Mouse (Mus musculus): ENCODE results near the gene Fzd5. TPM values are rescaled to one million over a fixed set of nuclear protein-coding genes. Genes with fewer than 3 reads are reported as not detected.

Gene Fzd5
- total RNA-seq, 2 experiments from 2014 or later = 10.1 to 11.6 TPM

DNA sequence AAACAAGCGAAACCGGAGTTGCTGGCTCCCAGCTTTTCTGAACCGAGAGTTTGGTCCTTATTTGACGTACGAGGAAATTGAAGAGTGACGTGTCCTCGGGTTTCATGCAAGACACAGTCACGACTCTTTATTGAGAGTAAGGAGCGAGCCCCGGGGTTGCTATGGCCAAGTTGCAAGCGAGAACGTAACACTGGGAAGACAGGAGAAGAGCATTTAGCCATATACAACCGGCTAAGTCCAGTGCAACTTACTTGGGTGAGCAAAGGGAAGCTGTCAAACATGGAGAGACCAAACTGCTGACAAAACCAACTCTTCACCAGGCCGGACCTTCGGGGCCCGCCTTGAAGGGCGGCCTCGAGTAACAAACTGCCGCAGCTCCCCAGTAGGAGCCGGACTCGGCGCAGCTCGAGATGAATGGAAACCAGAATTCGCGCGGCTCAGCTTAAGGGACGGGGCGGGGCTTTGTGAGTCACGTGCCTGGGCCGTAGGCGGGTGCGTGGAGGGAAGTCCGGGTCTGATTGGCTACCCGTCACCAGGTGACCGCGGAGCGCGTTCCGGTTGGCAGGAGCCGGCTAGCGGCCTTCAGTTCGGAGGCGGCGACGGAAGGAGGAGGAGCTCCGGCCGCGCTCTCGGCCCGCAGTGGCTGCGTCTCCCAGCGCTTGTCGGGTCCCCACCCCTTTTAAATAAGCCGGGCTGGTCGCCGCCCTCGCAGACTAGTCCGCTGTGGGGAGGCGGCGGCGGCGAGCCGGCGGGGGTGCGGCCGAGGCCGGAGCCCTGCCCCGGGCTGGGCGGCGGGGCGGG is 47.1 kb downstream of the Fzd5 start, which contains the start of gene Ccnyl1:
Gene Ccnyl1 (plus strand): TSS at position 243 of the 801 bp plus-strand sequence.
- ATAC-seq (replicated peaks; ENCODE audit: low FRiP score, poor library complexity, severe bottlenecking) = peak; percentile 99

- ATAC-seq (replicated peaks; ENCODE audit: low FRiP score, poor library complexity, severe bottlenecking) = 0 out of 2 replicates have a peak, but pooled peaks have one; percentile 11
Observed at GRCm38 (mm10) chr1:64689561-64690212, 47.9 kb downstream of the Fzd5 start.

DNA sequence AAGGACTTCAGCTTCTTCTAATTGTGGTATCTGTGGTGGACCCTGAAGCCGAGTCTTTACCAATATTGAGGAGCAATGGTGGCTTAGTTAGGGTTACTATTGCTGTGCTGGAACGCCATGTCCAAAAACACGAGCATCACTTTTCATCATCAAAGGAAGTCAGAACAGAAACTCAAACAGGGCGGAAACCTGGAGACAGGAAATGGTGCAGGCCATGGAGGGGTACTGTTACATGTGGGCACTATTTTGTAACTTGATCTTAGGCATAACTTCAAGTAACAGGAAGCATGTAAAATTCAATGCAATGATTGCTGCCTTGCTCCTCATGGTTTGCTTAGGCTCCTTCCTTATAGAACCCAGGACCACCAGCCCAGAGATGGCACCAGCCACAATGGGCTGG is 49.5 kb downstream of the Fzd5 start:
- no peak for ATAC-seq (replicated peaks; ENCODE audit: low FRiP score, poor library complexity, severe bottlenecking)

DNA sequence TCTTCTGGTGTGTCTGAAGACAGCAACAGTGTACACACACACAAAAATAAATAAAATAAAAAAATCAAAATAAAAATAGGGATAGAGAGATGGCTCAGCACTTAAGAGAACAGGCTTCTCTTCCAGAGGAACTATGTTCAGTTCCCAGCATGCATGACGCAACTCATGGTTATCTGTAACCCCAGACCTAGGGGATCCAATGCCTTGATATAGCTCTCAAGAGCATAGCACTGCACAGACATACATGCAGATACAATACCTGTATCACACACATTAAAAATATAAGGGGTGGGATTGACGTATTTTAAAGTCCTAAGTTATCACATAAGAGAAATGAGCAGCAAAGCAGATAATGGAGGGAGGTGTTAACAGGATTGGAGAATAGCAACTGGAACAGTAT is 53.1 kb downstream of the Fzd5 start:
- ATAC-seq (replicated peaks; ENCODE audit: low FRiP score, poor library complexity, severe bottlenecking) = no peak

GRCm38 (mm10) chr1:64683039-64683438 is 54.5 kb downstream of the Fzd5 start:
- no peak for ATAC-seq (replicated peaks; ENCODE audit: low FRiP score, poor library complexity, severe bottlenecking)

GRCm38 (mm10) chr1:64681499-64681898 is 56.1 kb downstream of the Fzd5 start:
- no peak for ATAC-seq (replicated peaks; ENCODE audit: low FRiP score, poor library complexity, severe bottlenecking)

Other genes starting within 250 kb of the Fzd5 start
- 50.8 and 57.8 TPM in 2 replicates for gene Creb1, start 205.1 kb downstream of the Fzd5 start, total RNA-seq (2015; ENCODE audit: low replicate concordance)
- 48.3 and 61.4 TPM in 2 replicates for gene Creb1, start 205.1 kb downstream of the Fzd5 start, total RNA-seq (2017; ENCODE audit: low replicate concordance)
- gene Mettl21a, start 120.5 kb downstream of the Fzd5 start, total RNA-seq (2015; ENCODE audit: low replicate concordance) = 2.1 and 2.9 TPM in 2 replicates
- 4.9 and 5.8 TPM in 2 replicates for gene Mettl21a, start 120.5 kb downstream of the Fzd5 start, total RNA-seq (2017; ENCODE audit: low replicate concordance)
- 5.9 and 11.9 TPM in 2 replicates for gene Ccnyl1, start 47.3 kb downstream of the Fzd5 start, total RNA-seq (2015; ENCODE audit: low replicate concordance)
- gene Ccnyl1, start 47.3 kb downstream of the Fzd5 start, total RNA-seq (2017; ENCODE audit: low replicate concordance) = 1.8 TPM in 1 of 2 replicates, not detected in the other
- gene Plekhm3, start 219.1 kb upstream of the Fzd5 start, total RNA-seq (2015; ENCODE audit: low replicate concordance) = 4.6 and 11.5 TPM in 2 replicates
- gene Plekhm3, start 219.1 kb upstream of the Fzd5 start, total RNA-seq (2017; ENCODE audit: low replicate concordance) = 3.9 and 5.5 TPM in 2 replicates

All from erythroid progenitor cell, adult 5-6 weeks (primary cell).